Mouse (Mus musculus): ENCODE data around the gene Etv6. TPM values are rescaled to one million over a fixed set of nuclear protein-coding genes. Genes with fewer than 3 reads are reported as not detected.

Etv6 gene
- total and polyA plus RNA-seq, 3 experiments: 12.6 to 25.9 TPM; not detected in 1

GRCm38 (mm10) chr6:134090875-134091274 is 55.4 kb downstream of the Etv6 start:
- Histone ChIP-seq H3K36me3 (ENCODE audit: control insufficient read depth in 1 of 2, insufficient read depth in 2 of 2, low read length in 2 of 2) (peaks cover 8 to 11% of the 10 kb centered on the region in 2 experiments), H3K79me2 (ENCODE audit: control insufficient read depth, insufficient read depth, low read length, poor library complexity) (peaks cover 5% of the 10 kb centered on the region; the same call in 1 of the 2 replicates), H3K27ac (ENCODE audit: control insufficient read depth, low read depth, low read length) (no peak overlapping the region), H3K27me3 (ENCODE audit: control insufficient read depth in 1 of 2, insufficient read depth in 2 of 2, low read length in 2 of 2) (no peaks in the 10 kb centered on the region), H3K4me1 (ENCODE audit: control insufficient read depth in 1 of 2, insufficient read depth in 2 of 2, low read length in 2 of 2) (peaks cover 0 to 9% of the 10 kb centered on the region in 2 experiments; a peak in 2 of 4 replicates), H3K9me3 (replicated peaks; ENCODE audit: insufficient read depth, low read length) (no peaks in the 10 kb centered on the region), H3K4me3 (ENCODE audit: control insufficient read depth in 1 of 2, insufficient read depth in 1 of 2, low read depth in 2 of 2, low read length in 2 of 2) (no peak overlapping the region), H3K9ac (ENCODE audit: control insufficient read depth, low read depth, low read length, poor library complexity, severe bottlenecking) (no peak overlapping the region)
- no peak for TF ChIP-seq CHD2 (IDR thresholded peaks at IDR 0.05; ENCODE audit: low read length)
- no peak for TF ChIP-seq TAL1 (IDR thresholded peaks at IDR 0.05; ENCODE audit: low read length)
- no peak for TF ChIP-seq CTCF (IDR thresholded peaks at IDR 0.05 in 2 of 3, conservative IDR thresholded peaks at IDR 0.05 in 1 of 3; ENCODE audit: control insufficient read depth in 1 of 3, insufficient read depth in 1 of 3, low read depth in 2 of 3, low read length in 3 of 3, poor library complexity in 1 of 3, severe bottlenecking in 1 of 3)
- no peak for TF ChIP-seq BHLHE40 (IDR thresholded peaks at IDR 0.05; ENCODE audit: borderline replicate concordance, low read depth, low read length)
- no peak for TF ChIP-seq USF1 (IDR thresholded peaks at IDR 0.05; ENCODE audit: low read depth, low read length)
- TF ChIP-seq POLR2AphosphoS5 (IDR thresholded peaks at IDR 0.05; ENCODE audit: borderline replicate concordance, low read depth, low read length): no peak
- TF ChIP-seq MYC (IDR thresholded peaks at IDR 0.05; ENCODE audit: low read depth, low read length): no peak
- no peak for TF ChIP-seq USF2 (IDR thresholded peaks at IDR 0.05; ENCODE audit: borderline replicate concordance in 1 of 2, insufficient read depth in 1 of 2, low read depth in 1 of 2, low read length in 2 of 2)
- no peak for TF ChIP-seq POLR2AphosphoS2 (IDR thresholded peaks at IDR 0.05; ENCODE audit: low read length)
- no peak for TF ChIP-seq E2F4 (IDR thresholded peaks at IDR 0.05; ENCODE audit: borderline replicate concordance, low read depth, low read length)
- TF ChIP-seq MAX (IDR thresholded peaks at IDR 0.05; ENCODE audit: low read length): no peak
- no peak for TF ChIP-seq EP300 (IDR thresholded peaks at IDR 0.05; ENCODE audit: low read depth in 1 of 2, low read length in 2 of 2)
- TF ChIP-seq MAFK (IDR thresholded peaks at IDR 0.05; ENCODE audit: borderline replicate concordance, low read depth, low read length): no peak
- no peak for TF ChIP-seq ZNF384 (IDR thresholded peaks at IDR 0.05; ENCODE audit: low read depth, low read length)
- TF ChIP-seq HCFC1 (IDR thresholded peaks at IDR 0.05; ENCODE audit: low read depth, low read length): no peak
- TF ChIP-seq MEF2A (IDR thresholded peaks at IDR 0.05; ENCODE audit: extremely low read depth, insufficient replicate concordance, low read depth, low read length, poor library complexity, severe bottlenecking): no peak
- no peak for DNase-seq (ENCODE audit: low read depth, low spot score)

GRCm38 (mm10) chr6:134091398-134091801 is 55.9 kb downstream of the Etv6 start:
- H3K9me3 ChIP-seq (replicated peaks; ENCODE audit: insufficient read depth, low read length): no peaks in the 10 kb centered on the region
- peaks cover 8% of the 10 kb centered on the region; the same call in 1 of the 2 replicates for H3K79me2 ChIP-seq (ENCODE audit: control insufficient read depth, insufficient read depth, low read length, poor library complexity)
- peaks cover 8 to 11% of the 10 kb centered on the region in 2 experiments for H3K36me3 ChIP-seq (ENCODE audit: control insufficient read depth in 1 of 2, insufficient read depth in 2 of 2, low read length in 2 of 2)
- peaks cover 0 to 9% of the 10 kb centered on the region in 2 experiments; a peak in 2 of 4 replicates for H3K4me1 ChIP-seq (ENCODE audit: control insufficient read depth in 1 of 2, insufficient read depth in 2 of 2, low read length in 2 of 2)
- TF ChIP-seq HCFC1 (IDR thresholded peaks at IDR 0.05; ENCODE audit: low read depth, low read length) (no peak), NELFE (IDR thresholded peaks at IDR 0.05; ENCODE audit: low read depth, low read length) (no peak), E2F4 (IDR thresholded peaks at IDR 0.05; ENCODE audit: borderline replicate concordance, low read depth, low read length) (no peak), MAX (IDR thresholded peaks at IDR 0.05; ENCODE audit: low read length) (no peak), TAL1 (IDR thresholded peaks at IDR 0.05; ENCODE audit: low read length) (no peak), SIN3A (IDR thresholded peaks at IDR 0.05; ENCODE audit: low read length) (no peak), ZKSCAN1 (IDR thresholded peaks at IDR 0.05; ENCODE audit: low read depth, low read length) (no peak), BHLHE40 (IDR thresholded peaks at IDR 0.05; ENCODE audit: borderline replicate concordance, low read depth, low read length) (no peak), EP300 (IDR thresholded peaks at IDR 0.05; ENCODE audit: low read depth in 1 of 2, low read length in 2 of 2) (no peak), MAZ (IDR thresholded peaks at IDR 0.05; ENCODE audit: low read depth, low read length) (no peak)
- H3K27me3 ChIP-seq (ENCODE audit: control insufficient read depth in 1 of 2, insufficient read depth in 2 of 2, low read length in 2 of 2): no peaks in the 10 kb centered on the region
- no peak overlapping the region for H3K9ac ChIP-seq (ENCODE audit: control insufficient read depth, low read depth, low read length, poor library complexity, severe bottlenecking)
- no peak overlapping the region for H3K27ac ChIP-seq (ENCODE audit: control insufficient read depth, low read depth, low read length)
- no peak for DNase-seq (ENCODE audit: low read depth, low spot score)
- H3K4me3 ChIP-seq (ENCODE audit: control insufficient read depth in 1 of 2, insufficient read depth in 1 of 2, low read depth in 2 of 2, low read length in 2 of 2): no peak overlapping the region
